Mouse (Mus musculus) cerebellum, postnatal 4 days (tissue): ENCODE data around the gene Frmd4a.
"Not testable (repeated sequence)": the region's sequence is repeated elsewhere in the genome, so short reads cannot be mapped to it uniquely, and the experiment has no call there.

Experiments
- DNase-seq, 2 experiments: peaks; one replicate each; pipeline ENCODE4 v3.0.0; 2022; ENCODE audit warnings: low spot score in 2 of 2, mixed read lengths in 1 of 2

Gene Frmd4a

DNA sequence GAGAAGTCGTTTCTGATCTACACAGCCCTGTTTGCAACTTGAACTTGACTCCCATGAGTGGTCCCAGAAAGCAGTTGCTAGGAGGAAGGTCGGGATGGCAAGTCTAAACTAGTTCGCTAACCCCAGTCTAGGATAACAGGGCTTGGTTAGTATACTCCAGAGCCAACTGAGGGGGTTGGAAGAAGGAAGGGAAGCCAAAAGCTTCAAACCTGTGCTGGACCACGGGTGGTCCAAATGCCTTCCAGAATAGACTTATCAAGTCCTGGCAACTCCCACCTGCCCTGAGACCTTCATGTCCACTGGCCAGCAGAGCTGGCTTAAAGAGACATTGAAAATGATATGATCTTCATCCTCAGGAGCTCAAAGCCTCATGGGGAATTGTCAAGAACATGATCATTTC lies 318.4 kb downstream of the Frmd4a start:
- DNase-seq: no peak

DNA sequence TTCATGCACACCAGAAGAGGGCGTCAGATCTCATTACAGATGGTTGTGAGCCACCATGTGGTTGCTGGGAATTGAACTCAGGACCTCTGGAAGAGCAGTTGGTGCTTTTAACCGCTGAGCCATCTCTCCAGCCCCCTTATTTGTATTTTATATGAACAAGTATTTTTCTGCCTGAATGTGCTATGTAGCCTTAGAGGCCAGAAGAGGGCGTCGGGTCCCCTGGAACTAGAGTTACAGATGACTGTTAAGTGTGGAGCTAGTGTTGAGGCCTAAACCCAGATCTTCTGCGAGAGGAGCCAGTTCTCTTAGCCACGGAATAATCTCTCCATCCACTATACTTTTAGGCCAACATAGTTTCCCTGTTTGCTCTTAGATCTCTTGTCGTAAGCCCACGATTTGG lies 320.8 kb downstream of the Frmd4a start:
- not testable (repeated sequence) for DNase-seq

- DNase-seq: no peak
Observed at GRCm38 (mm10) chr2:4339128-4339527, 321.6 kb downstream of the Frmd4a start.

DNA sequence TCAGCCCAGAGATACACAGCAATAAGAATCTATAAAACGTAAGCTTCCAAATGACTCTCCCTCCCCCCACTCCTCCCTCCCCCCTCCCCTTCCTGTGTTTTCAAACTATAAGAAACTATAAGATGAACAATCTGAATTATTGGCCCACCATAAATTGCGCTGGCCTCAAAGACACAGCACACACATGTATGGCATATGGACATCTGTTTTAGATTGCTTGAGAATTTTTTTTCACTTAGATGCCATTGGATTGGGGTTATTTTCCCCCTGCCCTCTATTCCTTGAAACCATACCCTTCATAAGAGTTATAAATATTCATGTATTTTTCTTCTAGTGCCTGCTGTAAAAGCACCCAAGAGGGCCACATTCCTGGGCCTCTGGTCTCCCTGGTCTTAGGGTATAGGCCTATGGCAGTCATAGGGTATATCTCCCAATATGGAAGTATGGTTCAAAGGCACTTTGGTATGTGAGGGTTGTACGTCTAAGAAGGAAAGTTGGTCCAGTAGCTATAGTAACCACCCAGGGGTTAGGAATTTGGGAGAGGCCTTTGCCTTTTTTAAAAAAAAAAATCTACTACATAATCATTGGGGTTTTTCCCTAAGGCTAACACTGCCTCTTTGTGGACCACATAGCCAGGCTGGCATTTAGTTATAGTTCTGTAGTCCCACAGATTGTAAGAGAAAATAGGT lies 322.2 kb downstream of the Frmd4a start:
- DNase-seq: no peak

DNA sequence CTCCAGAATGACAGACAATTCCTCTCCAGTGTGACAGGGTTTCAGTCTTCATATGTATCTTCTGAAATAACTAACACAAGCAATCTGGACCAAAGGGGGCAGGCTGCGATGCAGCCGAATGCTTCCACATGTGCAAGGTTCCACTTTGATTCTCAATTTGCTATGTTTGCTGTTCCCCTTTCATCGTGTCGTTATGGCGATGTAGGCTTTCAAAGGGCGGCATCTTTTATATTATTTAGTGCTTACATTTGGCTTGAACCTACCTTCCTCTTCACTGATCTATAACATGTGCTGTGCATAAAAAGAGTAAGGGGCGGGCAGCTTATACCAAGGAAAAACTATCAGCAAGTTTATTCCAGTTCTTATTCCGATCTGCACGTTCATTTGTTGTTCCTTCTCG lies 322.9 kb downstream of the Frmd4a start:
- DNase-seq: no peak

DNA sequence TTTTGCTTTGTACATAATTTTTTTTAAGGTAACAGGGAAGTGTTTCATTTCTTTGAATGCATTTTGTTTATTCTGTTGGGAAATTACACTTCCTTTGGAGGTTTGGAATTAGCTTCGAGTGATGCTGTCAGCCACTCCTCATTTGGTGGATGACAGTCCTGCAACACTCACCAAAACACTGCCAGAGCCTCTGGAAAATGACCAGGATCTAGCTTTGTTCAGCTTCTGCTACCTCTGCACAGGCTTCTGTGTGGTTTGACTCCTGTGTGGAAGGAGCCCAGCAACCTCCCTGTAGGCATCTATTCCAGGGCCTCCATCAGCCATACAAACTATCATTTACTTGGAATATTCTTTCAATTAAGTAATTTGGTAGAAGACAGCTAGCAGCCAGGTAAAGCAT lies 323.6 kb downstream of the Frmd4a start:
- no peak for DNase-seq

DNA sequence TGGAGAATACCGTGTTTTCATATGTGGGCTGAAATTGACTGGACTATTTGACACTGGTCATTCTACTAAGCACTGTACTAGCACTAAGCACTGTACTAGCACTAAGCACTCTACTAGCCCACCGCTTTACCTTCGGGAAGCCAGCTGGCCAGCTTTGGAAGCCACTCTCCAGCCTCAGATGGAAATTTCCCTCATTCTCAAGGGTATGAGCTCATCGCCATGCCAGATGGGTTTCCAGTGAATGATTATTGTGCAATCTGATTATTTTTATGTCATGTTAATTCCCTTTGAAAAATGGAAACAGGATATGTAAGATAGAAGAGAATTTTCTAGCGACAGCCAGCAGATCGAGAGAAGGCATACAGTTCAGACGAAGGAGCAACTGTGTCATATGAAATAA lies 324.5 kb downstream of the Frmd4a start:
- peak in 1 of 2 experiments; percentile 26 for DNase-seq

- DNase-seq: no peak
Observed at GRCm38 (mm10) chr2:4344411-4344810, 326.9 kb downstream of the Frmd4a start.

DNA sequence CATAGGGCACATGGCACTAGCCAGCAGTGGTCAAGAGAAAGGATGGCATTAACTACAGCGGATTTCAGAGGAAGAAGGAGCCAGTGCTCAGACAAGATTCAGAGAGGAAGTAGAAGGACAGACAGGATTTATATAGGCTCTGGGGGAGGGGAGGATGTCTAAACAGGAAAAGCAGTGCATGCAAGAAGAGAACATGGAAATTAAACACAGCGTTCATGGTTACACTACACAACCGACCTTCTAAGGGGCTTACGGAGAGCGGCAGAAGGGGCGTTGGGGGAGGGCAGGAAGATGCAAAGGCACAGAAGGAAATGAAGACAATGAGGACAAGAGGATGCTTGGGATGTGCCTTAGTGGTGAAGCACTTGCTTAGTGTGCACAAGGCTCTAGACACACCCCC lies 328.7 kb downstream of the Frmd4a start:
- DNase-seq: no peak

DNA sequence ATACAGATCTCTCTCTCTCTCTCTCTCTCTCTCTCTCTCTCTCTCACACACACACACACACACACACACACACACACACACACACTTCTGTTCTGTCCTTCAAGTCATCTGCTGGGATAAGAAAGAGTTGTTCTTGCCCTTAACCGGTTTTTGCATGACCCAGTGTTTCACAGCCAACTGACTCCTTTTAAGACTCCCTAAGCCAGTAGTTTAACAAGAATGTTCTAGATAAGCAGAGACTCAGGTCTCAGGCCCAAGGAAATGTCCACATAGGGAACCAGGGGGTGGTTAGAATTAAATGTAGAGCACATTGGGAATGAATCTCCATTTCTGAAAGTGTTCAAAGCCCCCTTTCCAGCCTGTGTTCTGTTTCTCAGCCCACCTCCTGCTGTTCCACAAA lies 329.4 kb downstream of the Frmd4a start:
- no peak for DNase-seq

DNA sequence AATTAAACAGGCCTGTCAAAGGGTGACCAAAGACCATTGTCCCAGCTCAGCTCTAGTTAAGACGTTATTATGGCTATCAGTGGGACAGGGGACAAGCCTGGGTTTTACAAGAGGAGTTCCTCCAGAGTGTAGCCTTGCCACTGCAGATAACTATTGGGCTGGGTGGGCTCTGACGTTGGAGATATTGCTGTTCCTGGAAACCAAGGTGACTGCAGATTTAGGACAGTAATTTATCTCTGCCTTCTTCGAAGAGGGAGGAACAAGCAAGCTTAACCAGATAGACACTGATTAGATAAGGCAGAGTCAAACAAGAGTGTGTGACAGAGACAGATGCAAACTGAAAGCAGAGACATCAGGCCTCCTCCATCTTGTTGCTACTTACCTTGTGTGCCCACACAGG lies 330.3 kb downstream of the Frmd4a start:
- DNase-seq: no peak

DNA sequence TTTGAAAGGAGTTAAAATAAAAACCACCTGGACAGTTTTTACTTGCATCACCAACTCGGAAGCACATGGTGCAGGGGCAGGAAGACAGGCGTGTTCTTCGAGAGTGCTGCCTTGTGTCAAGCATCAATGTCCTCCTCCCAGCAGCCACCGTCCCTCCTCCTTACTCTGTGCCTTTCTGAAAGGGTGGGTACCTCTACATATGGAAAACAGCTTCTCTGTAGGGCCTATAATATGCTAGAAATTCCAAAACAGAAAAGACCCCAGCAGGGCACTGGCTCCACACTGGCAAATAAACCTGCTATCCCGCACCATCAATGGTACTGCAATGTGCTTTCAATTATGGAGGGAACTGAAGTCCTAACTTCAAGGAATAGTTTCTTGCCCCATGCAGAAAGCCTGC lies 331.0 kb downstream of the Frmd4a start:
- DNase-seq: no peak

GRCm38 (mm10) chr2:4356812-4357384 lies 339.4 kb downstream of the Frmd4a start:
- DNase-seq: no peak

DNA sequence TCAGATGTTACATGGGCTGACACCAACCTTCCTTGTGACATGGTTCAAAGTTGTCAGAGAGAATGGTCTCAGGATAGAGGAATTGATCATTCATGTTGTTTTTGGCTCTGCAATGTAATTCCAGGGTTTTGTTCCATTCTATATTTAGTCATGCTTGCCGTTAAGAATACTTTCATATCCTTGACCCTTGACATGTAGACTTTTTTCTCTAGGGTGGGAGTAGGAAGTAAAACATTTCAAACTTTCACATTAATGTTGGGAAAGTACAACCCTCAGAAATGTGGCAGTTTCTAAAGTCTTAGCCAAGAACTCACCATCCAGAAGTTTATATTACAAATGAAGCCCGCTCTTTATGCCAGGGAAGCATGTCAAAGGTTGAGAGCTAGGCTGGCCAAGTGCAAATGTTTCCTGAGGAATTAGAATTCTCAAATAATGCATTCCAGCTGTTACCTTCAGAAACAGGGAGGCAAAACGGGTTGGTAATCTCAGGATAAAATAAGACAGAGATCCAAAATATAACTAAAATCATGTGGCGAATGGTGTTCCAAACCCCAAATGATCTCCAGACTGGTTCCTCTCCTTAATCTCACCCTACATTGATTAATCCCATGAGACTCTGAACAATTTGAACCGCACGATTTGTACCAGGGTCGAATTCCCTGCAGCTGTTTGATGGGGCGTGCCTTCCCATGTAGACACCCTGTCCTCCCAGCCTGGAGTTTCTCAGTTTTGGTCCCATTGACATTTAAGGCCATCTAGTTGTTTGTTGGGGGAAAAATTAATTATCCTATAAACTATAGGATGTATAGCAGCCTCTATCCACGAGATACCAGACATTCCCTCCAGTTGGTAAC lies 344.7 kb downstream of the Frmd4a start:
- DNase-seq: no peak

GRCm38 (mm10) chr2:4364908-4365307 lies 347.4 kb downstream of the Frmd4a start:
- no peak for DNase-seq

- DNase-seq: no peak
Observed at GRCm38 (mm10) chr2:4368544-4368943, 351.0 kb downstream of the Frmd4a start.

DNA sequence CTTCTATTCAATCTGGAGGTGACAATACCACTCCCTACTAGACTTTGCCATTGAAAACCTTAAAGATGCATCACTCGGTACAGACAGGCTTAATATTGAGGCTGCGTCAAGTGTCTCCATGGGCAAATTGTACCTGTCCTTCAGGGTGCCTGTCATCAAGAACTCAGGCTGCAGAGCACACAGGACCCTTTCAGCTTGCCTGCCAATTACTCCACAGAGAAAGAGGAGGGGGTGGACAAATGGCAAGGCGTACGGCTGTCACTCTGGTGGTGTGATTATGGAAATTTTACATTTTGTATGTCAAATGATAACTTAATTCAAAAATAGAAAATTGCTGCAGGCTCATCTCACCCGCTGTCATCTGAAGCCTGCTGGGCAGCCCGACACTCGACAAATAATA lies 353.0 kb downstream of the Frmd4a start:
- no peak for DNase-seq

- DNase-seq: peak in 1 of 2 experiments; percentile 54
Observed at GRCm38 (mm10) chr2:4371341-4371740, 353.8 kb downstream of the Frmd4a start.

- no peak for DNase-seq
Observed at GRCm38 (mm10) chr2:4378844-4379243, 361.3 kb downstream of the Frmd4a start.

- no peak for DNase-seq
Observed at GRCm38 (mm10) chr2:4380435-4380834, 362.9 kb downstream of the Frmd4a start.

GRCm38 (mm10) chr2:4380926-4381325 lies 363.4 kb downstream of the Frmd4a start:
- no peak for DNase-seq

DNA sequence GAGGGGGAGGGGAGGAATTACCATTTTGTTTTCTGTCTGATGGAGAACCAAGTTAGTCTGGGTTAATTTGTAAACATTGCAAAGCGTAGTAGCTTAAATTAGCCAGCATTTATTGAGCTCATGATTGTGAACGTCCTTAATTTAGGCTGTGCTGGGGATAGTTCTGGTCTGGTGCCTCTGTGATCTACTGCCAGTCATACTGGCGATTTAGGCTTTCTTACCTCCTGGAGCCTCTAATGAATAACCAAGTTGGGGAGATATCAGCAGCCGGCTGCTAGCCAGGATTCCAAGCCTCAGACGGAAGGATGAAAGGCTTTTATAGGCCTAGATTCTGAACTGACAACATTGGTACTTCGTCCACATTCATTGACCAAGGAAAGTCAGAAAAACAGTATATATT lies 369.0 kb downstream of the Frmd4a start:
- no peak for DNase-seq

DNA sequence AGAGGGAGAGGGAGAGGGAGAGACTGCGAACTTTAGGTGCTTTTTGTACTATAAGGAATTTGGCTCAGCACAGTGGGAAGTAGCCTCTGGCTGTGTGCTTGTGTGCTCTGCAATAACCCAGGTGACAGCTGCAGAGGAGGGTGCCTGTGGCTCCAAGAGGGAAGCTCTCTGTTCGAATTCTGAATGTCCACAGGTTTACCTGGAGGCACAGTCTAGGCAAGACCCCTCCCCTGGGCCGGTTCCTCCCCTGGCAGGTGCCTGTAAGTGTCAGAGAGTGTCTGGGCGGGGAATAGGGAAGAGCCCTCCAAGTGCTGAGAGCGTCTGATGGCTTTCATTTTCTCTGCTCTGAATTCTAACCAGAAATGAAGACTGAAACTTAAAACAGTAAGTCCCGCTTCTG lies 371.8 kb downstream of the Frmd4a start:
- DNase-seq: no peak
